Mouse (Mus musculus): ENCODE measurements around the gene Rnf138rt1.

- TF ChIP-seq CTCF (IDR thresholded peaks at IDR 0.05; ENCODE audit: low read depth), result no peak
- TF ChIP-seq EP300 (IDR thresholded peaks at IDR 0.05; ENCODE audit: low read depth), result no peak
Observed at GRCm38 (mm10) chrX:163760617-163761434, at the start of gene Rnf138rt1.
